Mouse (Mus musculus): ENCODE measurements around the gene Trappc12.

- TF ChIP-seq ZC3H11A (IDR thresholded peaks at IDR 0.05; ENCODE audit: borderline replicate concordance, low read depth, low read length) (no peak), ZNF384 (IDR thresholded peaks at IDR 0.05; ENCODE audit: low read depth, low read length) (no peak)
These were observed 34.6 kb upstream of the Trappc12 start for GRCm38 (mm10) chr12:28784864-28785263.

Data from ES-E14 (cell line).